Mouse (Mus musculus) C2C12 (cell line): ENCODE results near the gene Zfp969.
"Not testable (repeated sequence)": the region's sequence is repeated elsewhere in the genome, so short reads cannot be mapped to it uniquely, and the experiment has no call there.

ENCODE experiments used
- CEBPB ChIP-seq: IDR thresholded peaks from one replicate; pipeline ENCODE4 v1.6.1; 2011; ENCODE audit warnings: low read depth, mild to moderate bottlenecking, control low read depth, moderate library complexity
- CTCF ChIP-seq: IDR thresholded peaks from one replicate; pipeline ENCODE4 v1.5.1; 2011; ENCODE audit not compliant: control insufficient read depth, insufficient read depth, insufficient read length
- MAX ChIP-seq: IDR thresholded peaks from one replicate; pipeline ENCODE4 v1.6.1; 2011; ENCODE audit warnings: mild to moderate bottlenecking, control low read depth
- MYOG ChIP-seq: IDR thresholded peaks from one replicate; pipeline ENCODE4 v1.6.1; 2011; ENCODE audit not compliant: control insufficient read depth, insufficient read length; ENCODE audit errors: extremely low read depth
- USF1 ChIP-seq: IDR thresholded peaks from one replicate; pipeline ENCODE4 v1.6.1; 2011; ENCODE audit warnings: low read depth, mild to moderate bottlenecking, control low read depth, moderate library complexity

DNA sequence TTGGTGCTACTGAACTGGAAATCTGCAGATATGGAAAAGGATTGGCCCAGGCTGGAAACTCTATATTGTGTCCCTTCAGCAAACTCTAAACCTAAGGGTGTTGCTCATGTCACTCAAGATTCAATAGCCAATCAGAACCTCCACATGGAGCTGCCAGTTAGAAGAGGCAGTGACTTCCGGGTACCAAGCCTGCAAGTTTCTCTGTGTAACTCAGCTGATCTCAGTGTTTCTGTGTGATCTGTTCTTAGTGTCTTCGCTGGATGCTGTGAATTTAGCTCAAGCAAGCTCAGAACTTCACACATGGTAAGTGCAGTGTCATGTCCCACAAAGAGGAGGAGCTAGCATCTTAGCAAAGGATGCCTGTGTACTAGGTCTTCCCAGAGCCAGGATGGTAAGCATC lies 59.8 kb downstream of the Zfp969 start, which contains the start of gene Gm11007:
- not testable (repeated sequence) for TF ChIP-seq CTCF, MYOG, USF1, MAX, CEBPB
